Mouse (Mus musculus): ENCODE measurements around the gene Ankib1. TPM values are rescaled to one million over a fixed set of nuclear protein-coding genes. Genes with fewer than 3 reads are reported as not detected.

The Ankib1 gene
- polyA plus RNA-seq, 1 experiment, result 17.9 TPM

GRCm38 (mm10) chr5:3646539-3646938 lies 156.2 kb downstream of the Ankib1 start:
- TF ChIP-seq CTCF (IDR thresholded peaks at IDR 0.05; ENCODE audit: low read depth, low read length) (no peak), POLR2A (IDR thresholded peaks at IDR 0.05; ENCODE audit: insufficient read depth, low read length) (no peak), EP300 (IDR thresholded peaks at IDR 0.05; ENCODE audit: insufficient read depth, low read depth, low read length) (no peak)
- H3K27ac ChIP-seq (ENCODE audit: insufficient read depth, low read length), result no peak overlapping the region

GRCm38 (mm10) chr5:3645326-3645725 lies 157.4 kb downstream of the Ankib1 start:
- no peak overlapping the region for H3K9ac ChIP-seq (ENCODE audit: low read depth, poor library complexity, severe bottlenecking)

More at GRCm38 (mm10) chr5:3646539-3646938, 156.2 kb downstream of the Ankib1 start:
- H3K4me3 ChIP-seq (ENCODE audit: low read depth, low read length), result peak overlapping the region; percentile 99
- H3K36me3 ChIP-seq (ENCODE audit: control insufficient read depth, insufficient read depth, low read length, poor library complexity, severe bottlenecking), result peaks cover 20% of the 10 kb centered on the region
- H3K27me3 ChIP-seq (ENCODE audit: control insufficient read depth, insufficient read depth, low read length, poor library complexity, severe bottlenecking), result no peaks in the 10 kb centered on the region
- peak overlapping the region; percentile 98 for H3K9ac ChIP-seq (ENCODE audit: low read depth, poor library complexity, severe bottlenecking)
- H3K9me3 ChIP-seq (replicated peaks; ENCODE audit: control insufficient read depth, insufficient read depth, low read length, poor library complexity, severe bottlenecking), result no peaks in the 10 kb centered on the region
- no peaks in the 10 kb centered on the region for H3K4me1 ChIP-seq (ENCODE audit: control insufficient read depth, insufficient read depth, low read length)

GRCm38 (mm10) chr5:3644621-3645020 lies 158.1 kb downstream of the Ankib1 start:
- H3K27me3 ChIP-seq (ENCODE audit: control insufficient read depth, insufficient read depth, low read length, poor library complexity, severe bottlenecking), result no peaks in the 10 kb centered on the region
- peaks cover 29% of the 10 kb centered on the region for H3K36me3 ChIP-seq (ENCODE audit: control insufficient read depth, insufficient read depth, low read length, poor library complexity, severe bottlenecking)
- H3K4me1 ChIP-seq (ENCODE audit: control insufficient read depth, insufficient read depth, low read length), result no peaks in the 10 kb centered on the region
- no peak for TF ChIP-seq EP300 (IDR thresholded peaks at IDR 0.05; ENCODE audit: insufficient read depth, low read depth, low read length)
- TF ChIP-seq POLR2A (IDR thresholded peaks at IDR 0.05; ENCODE audit: insufficient read depth, low read length), result no peak
- no peak for TF ChIP-seq CTCF (IDR thresholded peaks at IDR 0.05; ENCODE audit: low read depth, low read length)
- H3K4me3 ChIP-seq (ENCODE audit: low read depth, low read length), result no peak overlapping the region
- H3K9me3 ChIP-seq (replicated peaks; ENCODE audit: control insufficient read depth, insufficient read depth, low read length, poor library complexity, severe bottlenecking), result no peaks in the 10 kb centered on the region
- no peak overlapping the region for H3K9ac ChIP-seq (ENCODE audit: low read depth, poor library complexity, severe bottlenecking)
- no peak overlapping the region for H3K27ac ChIP-seq (ENCODE audit: insufficient read depth, low read length)

More at GRCm38 (mm10) chr5:3645326-3645725, 157.4 kb downstream of the Ankib1 start:
- H3K4me3 ChIP-seq (ENCODE audit: low read depth, low read length), result no peak overlapping the region
- no peaks in the 10 kb centered on the region for H3K27me3 ChIP-seq (ENCODE audit: control insufficient read depth, insufficient read depth, low read length, poor library complexity, severe bottlenecking)
- no peak overlapping the region for H3K27ac ChIP-seq (ENCODE audit: insufficient read depth, low read length)
- H3K36me3 ChIP-seq (ENCODE audit: control insufficient read depth, insufficient read depth, low read length, poor library complexity, severe bottlenecking), result peaks cover 29% of the 10 kb centered on the region
- H3K4me1 ChIP-seq (ENCODE audit: control insufficient read depth, insufficient read depth, low read length), result no peaks in the 10 kb centered on the region
- H3K9me3 ChIP-seq (replicated peaks; ENCODE audit: control insufficient read depth, insufficient read depth, low read length, poor library complexity, severe bottlenecking), result no peaks in the 10 kb centered on the region
- TF ChIP-seq EP300 (IDR thresholded peaks at IDR 0.05; ENCODE audit: insufficient read depth, low read depth, low read length) (no peak), POLR2A (IDR thresholded peaks at IDR 0.05; ENCODE audit: insufficient read depth, low read length) (no peak), CTCF (IDR thresholded peaks at IDR 0.05; ENCODE audit: low read depth, low read length) (no peak)

Other genes with a start within 250 kb of the Ankib1 start
- 18.0 and 18.5 TPM in 2 replicates for gene 1700109H08Rik, start 231.4 kb downstream of the Ankib1 start, polyA plus RNA-seq (2011; ENCODE audit: insufficient read depth, insufficient read length, low read depth, missing spikeins)
- gene Pex1, start 206.9 kb downstream of the Ankib1 start, polyA plus RNA-seq (2011; ENCODE audit: insufficient read depth, insufficient read length, low read depth, missing spikeins), result 23.4 and 23.7 TPM in 2 replicates
- gene Rbm48, start 206.3 kb downstream of the Ankib1 start, polyA plus RNA-seq (2011; ENCODE audit: insufficient read depth, insufficient read length, low read depth, missing spikeins), result 13.9 and 17.6 TPM in 2 replicates
- gene Tmbim7, start 151.7 kb downstream of the Ankib1 start, polyA plus RNA-seq (2011; ENCODE audit: insufficient read depth, insufficient read length, low read depth, missing spikeins), result not detected in 2 replicates
- 146 and 151 TPM in 2 replicates for gene Gatad1, start 145.7 kb downstream of the Ankib1 start, polyA plus RNA-seq (2011; ENCODE audit: insufficient read depth, insufficient read length, low read depth, missing spikeins)
- gene Krit1, start 259 bp upstream of the Ankib1 start, polyA plus RNA-seq (2011; ENCODE audit: insufficient read depth, insufficient read length, low read depth, missing spikeins), result 55.6 and 56.1 TPM in 2 replicates
- not detected in 2 replicates for gene Lrrd1, start 42.2 kb upstream of the Ankib1 start, polyA plus RNA-seq (2011; ENCODE audit: insufficient read depth, insufficient read length, low read depth, missing spikeins)
- gene Mterf1a, start 91.0 kb upstream of the Ankib1 start, polyA plus RNA-seq (2011; ENCODE audit: insufficient read depth, insufficient read length, low read depth, missing spikeins), result 6.7 and 8.3 TPM in 2 replicates
- gene Akap9, start 125.1 kb upstream of the Ankib1 start, polyA plus RNA-seq (2011; ENCODE audit: insufficient read depth, insufficient read length, low read depth, missing spikeins), result 32.9 and 40.8 TPM in 2 replicates